Mouse (Mus musculus) lung, postnatal 25 days (tissue): ENCODE measurements around the gene Ccar1.
"Not testable (repeated sequence)": the region's sequence is repeated elsewhere in the genome, so short reads cannot be mapped to it uniquely, and the experiment has no call there.

Experiments
- DNase-seq: peaks from one replicate; pipeline ENCODE4 v3.0.0; 2022; ENCODE audit warnings: low spot score

Ccar1 gene

DNA sequence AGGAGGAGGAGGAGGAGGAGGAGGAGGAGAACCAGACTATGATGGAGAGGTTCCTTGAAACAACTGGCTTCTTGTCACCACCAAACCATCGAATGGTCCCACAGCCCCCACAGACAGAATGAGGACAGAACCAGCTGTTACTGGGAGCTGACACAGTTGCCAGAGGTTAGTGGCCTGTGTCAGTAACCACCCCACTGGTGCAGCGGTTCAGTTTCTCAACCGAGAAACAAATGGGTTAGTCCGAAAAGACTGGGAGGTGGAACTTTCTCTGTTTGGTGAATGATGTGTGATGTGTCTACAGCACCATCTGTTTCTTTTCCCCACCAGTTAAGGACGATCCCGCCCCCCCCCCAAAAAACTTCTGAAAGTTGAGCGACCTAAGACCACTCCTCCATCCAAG lies 67.2 kb downstream of the Ccar1 start:
- DNase-seq, result peak; percentile 10

- no peak for DNase-seq
Measured at GRCm38 (mm10) chr10:62722701-62723100, 69.4 kb downstream of the Ccar1 start.

GRCm38 (mm10) chr10:62720574-62720973 lies 71.5 kb downstream of the Ccar1 start:
- not testable (repeated sequence) for DNase-seq

DNA sequence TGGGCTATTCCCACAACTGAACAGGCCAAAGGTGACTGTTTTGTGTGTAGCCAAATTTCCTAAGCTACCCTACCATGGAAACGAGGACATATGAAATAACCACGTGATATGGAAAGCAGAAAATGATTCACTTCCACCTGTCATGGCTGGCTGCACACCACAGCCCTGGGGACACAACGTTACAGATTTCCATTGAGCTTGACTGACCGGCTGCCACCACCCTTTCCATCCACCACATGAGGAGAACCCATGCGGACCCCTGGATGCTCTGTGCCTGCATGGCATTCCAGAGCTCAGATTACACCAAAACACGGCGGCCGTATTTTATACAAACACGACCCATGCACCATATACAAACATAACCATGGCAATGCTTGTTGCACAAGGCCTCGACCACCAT lies 78.6 kb downstream of the Ccar1 start:
- DNase-seq, result no peak

DNA sequence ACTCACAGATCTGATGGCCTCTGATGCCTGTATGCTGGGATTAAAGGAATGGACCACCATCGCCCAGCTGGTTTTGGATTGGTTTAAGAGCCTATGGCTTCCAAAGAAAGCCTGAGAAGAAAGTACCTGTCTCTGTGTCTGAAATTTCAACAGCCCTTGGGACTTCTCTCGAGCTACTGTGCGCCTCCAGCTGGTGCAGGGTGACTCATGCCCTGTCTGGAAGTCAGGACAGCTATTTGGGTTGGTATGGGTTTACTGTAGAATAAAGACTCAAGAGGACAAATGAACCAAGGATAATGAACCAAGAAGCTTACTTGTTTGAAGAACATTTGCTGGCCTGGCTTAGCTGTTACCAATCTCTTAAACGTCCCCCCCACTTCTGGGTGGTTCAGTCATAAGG lies 88.5 kb downstream of the Ccar1 start:
- no peak for DNase-seq

- DNase-seq, result no peak
Measured at GRCm38 (mm10) chr10:62702436-62702835, 89.7 kb downstream of the Ccar1 start.
